Mouse (Mus musculus) stomach, embryonic 15.5 days (tissue): ENCODE data around the gene Sap30bp. TPM values are rescaled to one million over a fixed set of nuclear protein-coding genes. Genes with fewer than 3 reads are reported as not detected.
A peak's percentile ranks its signal among the peaks of the same experiment; 100 is the strongest.

Experiments
- ATAC-seq: fragments of 200-750 bp; cut with Nextera tagmentation; 2 replicates; pipeline ENCODE4 v1.8.0; 2017; ENCODE audit warnings: low read depth, moderate number of reproducible peaks, moderate TSS enrichment; ENCODE audit not compliant: insufficient read depth, low FRiP score
- H3K27ac ChIP-seq: fragments of 300-500 bp; sonication (generic); 2 replicates; pipeline ENCODE4 v1.5.1; 2015; ENCODE audit warnings: mild to moderate bottlenecking, inconsistent platforms
- H3K27me3 ChIP-seq: fragments of 300-500 bp; sonication (generic); replicated peaks from 2 replicates; pipeline ENCODE4 v1.6.1; 2015; ENCODE audit warnings: inconsistent platforms
- H3K36me3 ChIP-seq: fragments of 300-500 bp; sonication (generic); 2 replicates; pipeline ENCODE4 v1.6.1; 2015; ENCODE audit warnings: inconsistent platforms
- H3K4me1 ChIP-seq: fragments of 300-500 bp; sonication (generic); 2 replicates; pipeline ENCODE4 v1.6.1; 2015; ENCODE audit warnings: inconsistent platforms
- H3K4me2 ChIP-seq: fragments of 300-500 bp; sonication (generic); 2 replicates; pipeline ENCODE4 v1.6.1; 2015; ENCODE audit warnings: mild to moderate bottlenecking, inconsistent platforms
- H3K4me3 ChIP-seq: fragments of 300-500 bp; sonication (generic); replicated peaks from 2 replicates; pipeline ENCODE4 v1.5.1; 2015; ENCODE audit warnings: inconsistent platforms
- H3K9ac ChIP-seq: fragments of 300-500 bp; sonication (generic); 2 replicates; pipeline ENCODE4 v1.6.1; 2015; ENCODE audit warnings: inconsistent platforms
- H3K9me3 ChIP-seq: fragments of 300-500 bp; sonication (generic); 2 replicates; pipeline ENCODE4 v1.6.1; 2016; ENCODE audit warnings: inconsistent platforms
- WGBS: fragments of 180-500 bp; shearing (Covaris S2); methylation state at CpG from one replicate; pipeline ENCODE4 v1.1.7; 2015; 5-methylcytosine and 5-hydroxymethylcytosine counted together
- polyA plus RNA-seq: library from polyadenylated mRNA; unstranded; fragments of >200 nt; fragmentation: Nextera tagmentation; extraction: Ambion mirVana; gene quantifications from 2 replicates; pipeline ENCODE4 v1.2.1, GENCODE M21; 2015

Gene Sap30bp
- polyA plus RNA-seq, 1 experiment from 2014 or later = 34.6 TPM

DNA sequence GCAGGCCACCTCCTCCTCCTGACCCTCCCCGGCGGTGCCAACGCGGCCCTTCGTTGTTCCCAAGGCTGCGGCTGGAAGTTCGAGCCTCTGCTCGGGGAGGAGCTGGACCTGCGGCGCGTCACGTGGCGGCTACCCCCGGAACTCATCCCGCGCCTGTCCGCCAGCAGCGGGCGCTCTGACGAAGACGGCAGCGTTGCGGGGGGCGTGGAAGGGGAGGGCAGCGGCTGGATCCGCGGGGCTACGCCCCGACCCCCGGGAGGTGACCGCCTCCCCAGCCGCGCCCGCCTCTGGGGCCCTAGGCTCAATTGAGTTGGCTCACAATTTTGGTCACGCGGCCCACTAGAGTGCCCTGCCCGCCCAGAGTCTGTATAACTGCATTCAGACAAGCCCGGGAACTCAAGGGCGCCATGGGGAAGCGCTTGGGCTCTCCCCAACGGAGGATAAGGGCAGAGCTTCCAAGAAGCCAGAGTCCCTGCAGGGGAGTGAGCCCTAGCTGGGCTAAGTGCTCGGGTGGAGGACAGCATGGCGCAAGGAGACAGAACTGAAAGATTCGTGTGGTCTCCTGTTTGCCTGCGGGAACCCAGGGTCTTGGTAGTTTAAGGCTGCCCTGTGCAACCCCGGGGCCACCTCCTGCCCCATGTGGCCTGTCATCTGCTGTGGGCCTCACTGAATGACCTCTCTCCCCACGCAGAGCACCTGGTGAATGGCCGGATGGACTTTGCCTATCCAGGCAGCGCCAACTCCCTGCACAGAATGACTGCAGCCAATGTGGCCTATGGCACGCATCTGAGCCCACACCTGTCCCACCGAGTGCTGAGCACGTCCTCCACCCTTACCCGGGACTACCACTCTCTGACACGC lies 72.0 kb downstream of the Sap30bp start:
- H3K4me2 ChIP-seq = peak overlapping the region; percentile 52
- H3K4me1 ChIP-seq = peaks cover 11% of the 10 kb centered on the region
- no peaks in the 10 kb centered on the region for H3K27me3 ChIP-seq
- peak; percentile 79 for ATAC-seq
- H3K27ac ChIP-seq = peak overlapping the region; percentile 62
- H3K36me3 ChIP-seq = peaks cover 11% of the 10 kb centered on the region; the same call in 1 of the 2 replicates
- peak overlapping the region; percentile 4; the same call in 1 of the 2 replicates for H3K9ac ChIP-seq
- H3K4me3 ChIP-seq = peak overlapping the region; percentile 38
- no peaks in the 10 kb centered on the region for H3K9me3 ChIP-seq
- 6% methylated on average over 54 of the region's 54 CpGs for WGBS

DNA sequence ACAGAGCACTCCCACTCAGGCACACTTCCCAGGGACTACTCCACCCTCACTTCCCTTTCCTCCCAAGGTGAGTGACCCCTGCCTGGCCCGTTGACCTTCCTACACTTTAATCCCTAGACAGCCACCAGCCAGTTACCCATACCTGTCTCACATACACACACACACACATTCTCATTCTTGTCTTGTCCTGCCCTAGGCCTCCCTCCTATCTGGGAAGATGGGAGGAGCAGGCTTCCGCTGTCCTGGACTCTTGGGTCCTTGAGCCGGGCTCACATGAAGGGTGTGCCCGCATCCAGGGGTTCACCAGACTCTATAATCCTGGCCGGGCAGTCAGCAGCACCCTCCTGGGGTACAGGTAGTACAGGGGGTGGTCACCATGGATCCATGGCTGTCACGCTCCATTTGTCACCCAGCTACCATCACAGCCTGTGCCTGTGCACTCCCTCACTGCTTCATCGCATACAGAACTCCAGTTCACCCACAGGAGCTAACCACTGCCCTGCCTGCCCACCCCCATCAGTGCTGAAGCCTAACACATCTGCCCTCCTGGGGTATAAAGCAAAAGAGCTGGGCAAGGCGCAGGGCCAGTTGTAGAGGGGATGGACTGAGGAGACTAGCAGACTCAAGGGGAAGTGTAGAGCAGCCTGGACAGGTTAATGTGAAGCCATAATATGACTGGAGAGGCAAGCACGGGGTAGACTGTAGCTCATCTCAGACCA lies 72.8 kb downstream of the Sap30bp start:
- Histone ChIP-seq H3K4me3 (no peak overlapping the region), H3K27me3 (no peaks in the 10 kb centered on the region), H3K36me3 (peaks cover 13% of the 10 kb centered on the region; the same call in 1 of the 2 replicates), H3K4me1 (peaks cover 12% of the 10 kb centered on the region), H3K9ac (0 out of 2 replicates have a peak overlapping the region, but pooled peaks have one; percentile 4), H3K27ac (peak overlapping the region; percentile 62; the same call in 1 of the 2 replicates), H3K9me3 (no peaks in the 10 kb centered on the region), H3K4me2 (peak overlapping the region; percentile 52)
- no peak; the same call in none of the 2 replicates for ATAC-seq
- WGBS = 63% methylated on average over 9 of the region's 9 CpGs

DNA sequence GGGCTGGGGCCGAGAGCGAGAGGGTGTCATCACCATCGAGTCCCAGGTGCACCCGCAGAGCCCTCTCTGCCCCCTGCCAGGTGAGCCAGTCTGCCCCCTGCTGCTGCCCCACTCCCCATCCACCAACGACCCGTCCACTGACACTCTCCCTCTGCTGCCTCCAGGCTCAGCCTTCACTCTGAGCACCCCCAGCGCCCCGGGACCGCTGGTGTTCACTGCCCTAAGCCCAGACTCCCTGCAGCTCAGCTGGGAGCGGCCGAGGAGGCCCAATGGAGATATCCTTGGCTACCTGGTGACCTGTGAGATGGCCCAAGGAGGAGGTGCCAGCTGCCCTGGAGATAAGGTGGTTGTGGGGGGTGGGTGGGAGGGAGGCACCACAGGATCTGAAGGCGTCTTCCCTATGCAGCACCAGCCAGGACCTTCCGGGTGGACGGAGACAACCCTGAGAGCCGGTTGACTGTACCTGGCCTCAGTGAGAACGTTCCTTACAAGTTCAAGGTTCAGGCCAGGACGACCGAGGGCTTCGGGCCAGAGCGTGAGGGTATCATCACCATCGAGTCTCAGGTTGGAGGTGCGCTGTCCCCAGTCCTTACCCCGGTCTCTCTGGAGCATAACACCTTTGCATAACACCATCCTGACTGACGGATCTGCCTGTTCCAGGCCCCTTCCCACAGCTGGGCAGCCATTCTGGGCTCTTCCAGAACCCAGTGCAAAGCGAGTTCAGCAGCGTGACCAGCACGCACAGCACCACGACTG lies 74.2 kb downstream of the Sap30bp start:
- no peak overlapping the region for H3K27ac ChIP-seq
- no peak for ATAC-seq
- no peak overlapping the region for H3K4me3 ChIP-seq
- WGBS = 85% methylated on average over 28 of the region's 28 CpGs
- H3K9ac ChIP-seq = no peak overlapping the region
- peaks cover 13% of the 10 kb centered on the region; the same call in 1 of the 2 replicates for H3K36me3 ChIP-seq
- no peak overlapping the region for H3K4me2 ChIP-seq
- H3K9me3 ChIP-seq = no peaks in the 10 kb centered on the region
- no peaks in the 10 kb centered on the region for H3K27me3 ChIP-seq
- H3K4me1 ChIP-seq = peaks cover 18% of the 10 kb centered on the region

DNA sequence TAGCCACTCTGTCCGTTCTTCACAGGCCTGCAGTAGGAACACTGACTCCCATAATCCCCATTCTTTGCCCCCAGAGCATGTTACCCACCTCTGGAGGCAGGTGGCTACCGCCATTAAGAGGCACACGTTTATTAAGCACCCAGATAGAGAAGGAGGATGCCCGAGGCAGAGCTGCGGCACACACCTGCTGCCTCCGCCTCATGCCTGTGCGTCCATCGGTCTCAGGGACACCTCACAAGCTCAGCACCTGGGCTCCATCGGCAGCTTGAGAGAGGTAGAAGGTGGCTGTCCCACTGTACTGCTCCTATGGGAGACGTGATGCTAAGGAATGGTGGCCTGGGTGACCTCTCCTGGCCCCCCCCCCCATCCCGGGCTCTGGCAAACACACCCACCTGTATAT lies 75.3 kb downstream of the Sap30bp start:
- ATAC-seq = no peak
- Histone ChIP-seq H3K4me3 (no peak overlapping the region), H3K9ac (no peak overlapping the region), H3K27me3 (no peaks in the 10 kb centered on the region), H3K4me2 (no peak overlapping the region), H3K9me3 (no peaks in the 10 kb centered on the region), H3K4me1 (peaks cover 24% of the 10 kb centered on the region), H3K36me3 (peaks cover 13% of the 10 kb centered on the region; the same call in 1 of the 2 replicates), H3K27ac (no peak overlapping the region)
- 85% methylated on average over 11 of the region's 11 CpGs for WGBS

DNA sequence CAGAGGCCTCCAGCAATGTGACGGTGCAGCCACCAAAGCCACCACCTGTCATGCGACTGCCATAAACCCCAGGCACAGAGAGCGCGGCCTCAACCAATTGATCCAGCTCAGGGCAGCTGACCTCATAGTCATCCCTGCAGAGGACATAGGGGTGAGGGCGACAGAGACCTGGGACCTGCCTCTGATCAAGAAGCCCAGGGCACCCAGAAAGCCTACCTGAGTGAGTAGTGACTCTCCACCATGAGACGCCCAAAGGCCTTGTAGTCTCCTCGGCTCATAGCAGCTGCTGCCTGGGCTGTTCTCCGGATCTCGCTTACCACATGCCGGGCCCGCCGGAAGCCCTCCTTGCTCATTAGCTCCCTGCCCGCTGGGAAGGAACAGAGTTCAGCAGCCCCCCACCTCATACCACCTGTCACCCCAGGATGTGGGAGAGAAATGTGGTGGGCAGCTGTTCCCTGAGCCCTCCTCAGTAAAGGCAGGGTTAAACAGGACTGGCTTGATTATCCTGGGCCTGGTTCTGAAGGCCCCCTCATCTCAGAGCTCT lies 75.8 kb downstream of the Sap30bp start:
- WGBS = 88% methylated on average over 13 of the region's 13 CpGs
- no peak for ATAC-seq
- Histone ChIP-seq H3K9ac (no peak overlapping the region), H3K4me3 (no peak overlapping the region), H3K4me2 (no peak overlapping the region), H3K9me3 (no peaks in the 10 kb centered on the region), H3K27ac (no peak overlapping the region), H3K36me3 (peaks cover 13% of the 10 kb centered on the region; the same call in 1 of the 2 replicates), H3K27me3 (no peaks in the 10 kb centered on the region), H3K4me1 (peaks cover 24% of the 10 kb centered on the region)

DNA sequence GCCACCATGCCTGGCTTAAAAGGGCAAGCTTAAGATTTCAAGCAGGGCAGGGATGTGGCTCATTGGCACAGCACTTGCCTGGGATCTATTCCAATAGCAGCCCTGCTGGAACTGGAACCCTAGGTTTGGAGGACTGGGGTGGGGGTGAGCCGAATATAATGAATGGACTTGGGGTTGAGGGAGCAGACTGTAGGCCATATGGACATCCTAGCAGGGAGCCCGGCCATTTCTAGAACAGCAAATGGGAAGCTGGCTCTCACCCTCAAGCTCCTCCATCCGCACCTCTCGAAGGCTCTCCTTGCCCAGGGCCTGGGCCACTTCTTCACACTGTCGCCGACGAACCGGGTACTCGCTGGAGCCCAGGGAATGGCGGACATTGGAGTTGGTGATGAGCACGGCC lies 76.6 kb downstream of the Sap30bp start:
- Histone ChIP-seq H3K9ac (no peak overlapping the region), H3K4me1 (peaks cover 24% of the 10 kb centered on the region), H3K27me3 (no peaks in the 10 kb centered on the region), H3K4me2 (no peak overlapping the region), H3K9me3 (no peaks in the 10 kb centered on the region), H3K4me3 (no peak overlapping the region), H3K36me3 (peaks cover 13% of the 10 kb centered on the region; the same call in 1 of the 2 replicates), H3K27ac (no peak overlapping the region)
- ATAC-seq = no peak
- 91% methylated on average over 11 of the region's 11 CpGs for WGBS

DNA sequence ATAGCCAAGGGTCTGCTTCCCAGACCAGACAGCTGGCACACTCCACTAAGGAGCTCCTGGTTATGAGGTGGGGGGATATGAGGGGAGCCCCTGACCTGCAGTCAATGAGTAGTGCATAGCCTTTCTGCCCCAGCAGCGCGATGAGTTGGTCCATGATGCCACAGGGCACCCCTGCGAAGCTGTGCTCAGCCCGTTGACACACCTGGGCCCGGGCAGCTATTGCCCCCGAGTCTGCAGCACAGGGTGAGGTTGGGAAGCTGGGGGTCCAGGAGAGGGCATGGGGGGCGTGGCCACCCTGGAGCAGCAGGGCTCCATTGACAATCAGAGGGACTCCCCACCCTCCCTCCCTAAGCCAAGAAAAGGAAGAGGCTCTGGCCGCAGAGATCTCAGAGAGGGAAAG lies 77.1 kb downstream of the Sap30bp start:
- Histone ChIP-seq H3K4me3 (no peak overlapping the region), H3K36me3 (peaks cover 13% of the 10 kb centered on the region; the same call in 1 of the 2 replicates), H3K4me1 (peaks cover 24% of the 10 kb centered on the region), H3K9ac (no peak overlapping the region), H3K9me3 (no peaks in the 10 kb centered on the region), H3K27me3 (no peaks in the 10 kb centered on the region), H3K27ac (no peak overlapping the region), H3K4me2 (no peak overlapping the region)
- 93% methylated on average over 8 of the region's 8 CpGs for WGBS
- ATAC-seq = no peak

DNA sequence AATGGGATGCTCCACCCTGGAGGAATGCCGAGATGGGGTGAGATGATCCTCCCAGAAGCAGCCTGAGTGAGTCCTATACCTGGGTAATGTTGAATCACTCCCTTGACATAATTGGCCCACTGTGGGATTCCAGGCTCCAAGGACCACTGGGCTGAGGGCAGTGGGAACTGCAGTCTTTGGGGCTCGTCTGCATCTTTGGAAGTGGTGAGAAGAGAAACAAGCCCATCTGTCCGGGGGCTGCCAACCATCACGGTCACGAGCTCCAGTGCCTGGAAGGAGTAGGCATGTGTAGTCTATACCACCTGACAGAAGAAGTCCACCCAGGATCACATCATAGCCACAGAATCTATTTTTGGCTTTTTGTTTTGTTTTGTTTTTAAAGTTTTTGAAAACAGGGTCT lies 77.9 kb downstream of the Sap30bp start:
- no peak overlapping the region for H3K9ac ChIP-seq
- peaks cover 13% of the 10 kb centered on the region; the same call in 1 of the 2 replicates for H3K36me3 ChIP-seq
- H3K27me3 ChIP-seq = no peaks in the 10 kb centered on the region
- no peak for ATAC-seq
- 0 out of 2 replicates have a peak overlapping the region, but pooled peaks have one; percentile 67 for H3K4me3 ChIP-seq
- 84% methylated on average over 5 of the region's 5 CpGs for WGBS
- H3K27ac ChIP-seq = no peak overlapping the region
- no peak overlapping the region for H3K4me2 ChIP-seq
- H3K4me1 ChIP-seq = peaks cover 16% of the 10 kb centered on the region; the same call in 1 of the 2 replicates
- H3K9me3 ChIP-seq = no peaks in the 10 kb centered on the region

DNA sequence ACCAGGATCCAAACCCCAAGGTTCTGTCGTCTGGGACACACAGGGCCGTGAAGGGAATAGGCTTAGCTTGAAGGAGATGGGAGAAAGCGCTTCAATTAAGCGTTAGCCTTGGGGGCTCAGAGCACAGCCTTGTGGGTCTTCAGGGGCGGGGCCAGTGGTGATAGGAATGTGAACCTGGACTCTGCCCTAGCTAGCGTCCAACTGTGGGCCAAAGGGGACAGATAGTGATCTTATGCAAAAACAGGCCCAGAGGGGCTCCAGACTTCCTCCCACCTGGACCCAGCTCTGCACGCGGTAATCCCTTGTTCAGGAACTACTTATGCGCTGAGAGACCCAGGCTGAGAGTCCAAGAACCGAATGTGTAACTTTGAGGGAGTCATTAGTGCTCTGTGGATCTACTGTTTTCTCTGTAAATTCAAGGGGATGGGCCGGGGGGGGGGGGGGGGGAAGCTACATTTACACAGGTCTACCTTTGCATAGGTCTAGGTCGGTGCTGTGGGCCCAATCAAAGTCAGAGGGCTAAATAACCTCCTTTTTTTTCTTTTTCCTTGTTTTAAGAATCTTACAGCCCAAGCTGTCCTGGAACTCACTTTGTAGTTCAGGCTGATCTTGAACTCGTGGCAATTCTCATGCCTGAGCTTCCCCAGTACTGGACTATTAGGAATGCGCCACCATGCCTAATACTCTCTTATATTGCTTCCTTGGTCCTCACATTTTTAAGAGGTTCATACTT lies 78.6 kb downstream of the Sap30bp start:
- H3K4me1 ChIP-seq = peaks cover 12% of the 10 kb centered on the region; the same call in 1 of the 2 replicates
- peak overlapping the region; percentile 94; the same call in 1 of the 2 replicates for H3K27ac ChIP-seq
- 22% methylated on average over 14 of the region's 14 CpGs for WGBS
- H3K36me3 ChIP-seq = peaks cover 13% of the 10 kb centered on the region; the same call in 1 of the 2 replicates
- H3K9me3 ChIP-seq = no peaks in the 10 kb centered on the region
- peak overlapping the region; percentile 76; the same call in 1 of the 2 replicates for H3K9ac ChIP-seq
- peak overlapping the region; percentile 84 for H3K4me2 ChIP-seq
- ATAC-seq = peak; percentile 3; the same call in 1 of the 2 replicates
- peak overlapping the region; percentile 67 for H3K4me3 ChIP-seq
- no peaks in the 10 kb centered on the region for H3K27me3 ChIP-seq

DNA sequence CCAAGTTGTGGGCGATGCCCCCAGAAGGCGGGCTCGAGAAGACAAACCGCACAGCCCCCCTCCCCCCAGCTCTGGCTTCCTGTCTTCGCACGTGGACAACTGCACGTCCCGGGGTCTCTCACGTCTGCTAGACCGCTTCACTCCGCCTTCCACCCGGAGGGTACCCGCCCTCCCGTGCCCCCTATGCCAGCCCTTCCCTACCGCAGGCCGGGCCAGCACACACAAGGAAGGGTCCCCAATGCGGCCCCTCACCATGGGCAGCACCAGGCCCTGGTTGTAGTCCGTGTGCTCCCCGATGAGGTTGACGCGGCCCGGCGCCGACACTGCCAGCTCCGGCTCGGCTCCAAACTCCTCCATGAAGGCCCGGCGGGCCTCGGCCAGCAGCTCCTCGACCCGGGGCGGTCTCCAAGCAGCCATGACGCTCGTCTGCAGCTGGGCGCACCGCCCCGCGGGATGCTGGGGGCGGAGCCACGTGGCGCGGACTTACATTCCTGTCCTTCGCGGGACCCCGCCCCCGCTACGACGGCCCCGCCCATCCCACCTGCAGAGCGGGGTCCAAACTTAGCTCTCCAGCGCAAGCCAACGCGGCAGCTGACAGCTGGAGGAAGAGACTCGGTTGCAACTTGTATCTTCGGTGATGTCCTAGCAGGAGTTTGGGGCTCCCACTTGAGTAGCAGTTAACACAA lies 79.3 kb downstream of the Sap30bp start, which contains the start of gene Galk1:
Gene Galk1, minus strand, starts transcription at position 458 of the 686 bp plus-strand sequence.
- Histone ChIP-seq H3K9ac (peak within 1 kb of the TSS; percentile 76), H3K36me3 (peaks cover 9% of the 10 kb centered on the region; the same call in 1 of the 2 replicates), H3K9me3 (no peaks in the 10 kb centered on the region), H3K4me2 (peak within 1 kb of the TSS; percentile 84), H3K27me3 (no peaks in the 10 kb centered on the region), H3K4me3 (peak within 1 kb of the TSS; percentile 67), H3K4me1 (peaks cover 12% of the 10 kb centered on the region; the same call in 1 of the 2 replicates), H3K27ac (peak within 1 kb of the TSS; percentile 94)
- ATAC-seq = peak; percentile 85
- WGBS = under 1% methylated on average over 55 of the region's 55 CpGs
